Mouse (Mus musculus) urinary bladder, postnatal 25 days (tissue): ENCODE data around the gene Rbmx.

Source experiments
- DNase-seq: peaks from one replicate; pipeline ENCODE4 v3.0.0; 2022; ENCODE audit warnings: low spot score

The Rbmx gene

DNA sequence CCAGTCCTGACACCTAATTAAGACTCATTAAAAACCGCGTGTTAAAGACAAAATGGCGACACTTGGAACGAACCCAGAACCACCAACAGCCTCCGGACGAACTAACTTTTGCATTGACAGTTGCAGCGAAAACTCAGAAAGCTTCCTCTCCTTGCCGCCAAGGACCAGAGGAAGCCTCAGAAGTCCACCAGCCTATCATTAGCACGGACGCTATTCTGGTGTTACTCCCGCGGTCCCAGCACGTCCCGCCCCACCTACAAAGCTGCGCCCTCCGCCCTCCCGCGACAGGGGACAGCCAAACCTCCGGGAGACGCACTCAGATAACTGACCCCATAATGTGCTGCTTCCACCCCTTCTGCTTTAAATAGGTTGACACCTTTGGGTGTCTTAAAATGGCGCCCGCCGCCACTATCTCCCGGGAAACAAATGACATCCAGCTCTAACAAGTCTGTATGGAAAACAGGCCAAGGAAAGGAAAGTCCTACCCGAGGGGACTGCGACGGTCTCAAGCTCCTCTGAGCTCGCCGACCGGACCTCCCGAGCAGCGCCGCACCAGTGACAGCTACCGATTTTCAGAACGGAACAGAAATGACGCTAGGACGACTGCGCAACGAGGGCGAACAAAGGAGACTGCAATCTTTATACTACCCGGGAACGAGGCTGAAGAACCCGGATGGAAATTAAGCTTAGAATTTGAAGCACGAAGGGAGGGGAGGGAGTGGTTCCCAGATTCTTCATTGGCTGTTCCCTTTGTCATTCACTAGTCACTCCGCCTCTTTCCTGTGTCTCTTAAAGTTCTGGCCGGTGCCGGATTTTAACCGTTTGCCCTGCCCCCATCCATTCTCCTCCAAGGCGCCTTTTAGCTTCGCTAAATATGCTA, at the start of gene Rbmx:
Gene Rbmx (minus strand): TSS at position 670 of the 880 bp plus-strand sequence.
- DNase-seq, result peak; percentile 64

GRCm38 (mm10) chrX:57433897-57434296, 41.1 kb upstream of the Rbmx start:
- DNase-seq, result no peak

DNA sequence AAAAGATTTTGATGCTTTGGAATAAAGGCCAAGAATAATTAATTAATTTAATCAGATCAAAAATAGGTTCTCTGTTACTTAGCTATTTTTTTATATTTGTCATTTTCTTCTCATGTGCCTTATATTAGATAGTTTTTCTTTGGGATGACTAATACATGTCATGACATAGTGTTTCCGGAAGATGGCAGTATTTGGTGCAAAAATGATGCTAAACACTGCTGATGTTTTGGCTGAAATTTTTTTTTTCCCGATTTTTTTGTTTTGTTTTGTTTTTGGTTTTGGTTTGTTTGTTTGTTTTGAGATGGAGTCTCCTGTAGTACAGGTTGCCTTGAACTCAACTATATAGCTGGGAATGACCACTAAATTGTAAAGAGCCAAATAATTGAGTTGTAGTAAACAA, 38.8 kb upstream of the Rbmx start:
- DNase-seq, result no peak

DNA sequence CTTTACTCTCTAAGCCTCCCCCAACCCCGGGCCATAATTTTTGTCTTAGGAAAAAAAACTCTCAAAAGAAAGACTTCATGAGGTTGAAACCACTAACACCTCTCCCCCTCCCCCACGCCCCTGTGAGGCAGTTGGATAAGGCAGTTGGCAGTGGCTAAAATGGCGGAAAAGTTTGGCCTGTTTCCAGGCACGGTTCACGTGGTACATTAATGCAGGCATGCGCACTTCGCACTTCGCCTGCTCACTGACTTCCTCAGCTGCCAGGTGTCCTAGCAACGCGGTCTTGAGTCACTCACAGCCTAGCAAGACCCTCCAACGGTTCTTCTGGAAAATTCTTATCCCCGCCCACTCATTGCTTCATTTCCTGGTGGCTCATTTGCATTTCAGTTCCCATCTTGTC, 15.9 kb upstream of the Rbmx start, which contains the start of gene Gm364:
Gene Gm364 (plus strand): TSS at position 386 of the 400 bp plus-strand sequence.
- no peak for DNase-seq

DNA sequence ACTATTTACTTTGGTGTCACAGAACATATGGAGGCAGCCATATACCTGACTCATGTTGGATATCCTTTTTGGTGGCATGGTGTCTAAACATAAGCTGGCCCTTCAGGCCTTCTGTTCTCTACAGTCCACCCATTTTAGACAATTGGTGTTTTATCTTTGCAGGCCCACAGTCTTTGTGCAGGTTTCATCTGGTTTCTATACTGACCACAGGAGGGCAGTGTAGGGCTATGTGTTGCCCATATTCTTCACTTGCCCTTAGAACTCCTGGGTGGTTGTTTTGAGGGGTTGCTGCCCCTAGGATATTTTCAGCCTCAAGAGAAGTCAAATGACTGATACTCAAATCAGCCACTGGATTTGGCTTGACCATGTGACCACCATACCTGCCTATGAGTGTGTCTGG, 10.8 kb upstream of the Rbmx start:
- DNase-seq, result no peak

DNA sequence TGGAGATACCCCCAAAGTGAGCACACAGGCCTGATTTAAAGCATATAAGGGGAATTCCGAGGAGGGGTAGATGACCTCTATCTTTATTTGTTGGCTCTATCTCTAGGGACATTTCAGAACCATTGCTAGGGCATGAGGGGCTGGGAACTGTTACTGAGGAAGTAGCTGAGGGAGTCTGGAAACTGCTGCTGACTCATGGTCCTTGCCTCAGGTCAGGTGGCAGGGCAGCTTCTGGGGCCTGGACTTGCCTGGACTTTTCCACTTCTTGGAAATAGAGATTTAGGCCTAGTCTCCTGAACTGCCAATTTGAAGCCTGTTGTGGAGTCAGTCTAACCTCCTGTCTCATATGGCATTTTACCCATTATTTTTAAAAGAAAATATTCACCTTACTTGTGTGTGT, 8.6 kb upstream of the Rbmx start:
- no peak for DNase-seq

GRCm38 (mm10) chrX:57393412-57393811, 576 bp upstream of the Rbmx start:
- no peak for DNase-seq

- no peak for DNase-seq
Observed at GRCm38 (mm10) chrX:57380915-57381314, 11.9 kb downstream of the Rbmx start.

GRCm38 (mm10) chrX:57378579-57378978, 14.3 kb downstream of the Rbmx start:
- DNase-seq, result no peak

- no peak for DNase-seq
Observed at GRCm38 (mm10) chrX:57377096-57377495, 15.7 kb downstream of the Rbmx start.

DNA sequence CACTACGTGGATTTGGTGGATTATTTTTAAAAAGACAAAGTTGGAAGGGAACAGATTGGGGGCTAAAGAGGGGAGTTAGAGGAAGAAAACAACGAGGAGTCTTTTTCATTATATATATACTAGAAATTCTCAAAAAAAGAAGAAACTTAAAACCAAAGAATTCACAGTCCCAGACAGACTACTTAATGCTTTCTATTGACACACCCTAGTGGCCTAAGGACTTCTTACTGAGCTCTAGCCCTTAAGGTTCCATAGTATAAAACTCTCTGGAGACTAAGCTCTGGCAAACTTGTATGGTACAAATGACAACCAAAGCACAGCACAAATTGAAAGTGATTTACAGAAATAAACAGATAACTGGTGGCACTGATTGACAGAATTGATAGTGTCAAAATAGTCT, 18.8 kb downstream of the Rbmx start:
- no peak for DNase-seq

DNA sequence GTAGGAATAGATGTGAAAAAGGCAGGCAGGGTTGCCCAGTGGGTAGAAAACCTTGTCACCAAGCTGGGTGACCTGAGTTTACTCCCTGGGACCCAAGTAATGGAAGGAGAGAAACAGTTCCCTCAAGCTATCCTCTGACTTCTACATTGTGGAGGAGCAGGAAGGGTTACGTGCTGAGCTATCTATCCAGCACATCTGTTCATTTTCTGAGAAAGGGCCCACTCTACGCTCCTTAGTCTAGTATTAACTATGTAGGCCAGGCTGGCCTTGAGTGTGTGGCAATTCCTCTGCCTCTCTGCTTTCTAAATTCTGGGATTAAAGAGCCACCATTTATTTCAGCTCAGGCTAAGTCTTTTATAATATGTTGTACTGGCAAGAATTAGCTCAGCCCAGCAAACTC, 19.3 kb downstream of the Rbmx start:
- no peak for DNase-seq

DNA sequence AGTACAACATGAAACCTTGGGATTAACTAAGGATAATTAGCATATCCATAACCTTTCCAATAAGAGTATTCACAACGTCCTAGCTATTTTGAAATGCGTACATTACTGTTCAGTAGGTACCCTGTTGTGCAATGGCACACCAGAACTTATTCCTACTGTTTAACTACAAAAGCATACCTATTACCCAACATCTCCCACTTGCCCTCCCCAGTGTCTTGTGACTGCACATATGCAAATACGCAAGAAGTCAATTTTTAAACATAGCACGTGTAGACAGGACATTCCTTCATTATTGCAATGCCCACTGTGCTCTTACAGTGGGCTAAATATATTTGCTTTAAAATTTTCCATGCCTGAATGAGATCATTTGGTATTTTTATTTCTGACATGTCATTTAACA, 19.9 kb downstream of the Rbmx start:
- DNase-seq, result no peak

GRCm38 (mm10) chrX:57364891-57365569, 27.8 kb downstream of the Rbmx start:
- no peak for DNase-seq

DNA sequence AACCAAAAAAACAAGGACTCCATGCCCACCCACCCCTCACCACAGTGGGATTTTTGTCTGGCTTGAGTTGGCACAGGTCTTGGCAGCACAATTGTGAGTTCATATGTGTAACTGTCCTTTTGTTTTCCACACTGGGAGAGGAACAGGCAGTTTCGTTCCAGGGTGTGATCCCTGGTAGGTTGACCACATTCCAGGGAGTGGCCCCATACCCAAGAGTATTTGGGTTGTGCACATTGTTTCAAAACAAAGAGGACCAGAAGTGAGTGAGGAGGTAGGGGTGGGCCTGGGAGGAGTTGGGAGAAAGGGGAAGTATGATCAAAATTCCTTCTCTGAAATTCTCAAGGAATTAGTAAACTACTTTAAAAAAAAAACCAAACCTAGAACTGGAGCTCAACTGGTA, 33.5 kb downstream of the Rbmx start:
- no peak for DNase-seq

GRCm38 (mm10) chrX:57339220-57339619, 53.6 kb downstream of the Rbmx start:
- DNase-seq, result no peak

DNA sequence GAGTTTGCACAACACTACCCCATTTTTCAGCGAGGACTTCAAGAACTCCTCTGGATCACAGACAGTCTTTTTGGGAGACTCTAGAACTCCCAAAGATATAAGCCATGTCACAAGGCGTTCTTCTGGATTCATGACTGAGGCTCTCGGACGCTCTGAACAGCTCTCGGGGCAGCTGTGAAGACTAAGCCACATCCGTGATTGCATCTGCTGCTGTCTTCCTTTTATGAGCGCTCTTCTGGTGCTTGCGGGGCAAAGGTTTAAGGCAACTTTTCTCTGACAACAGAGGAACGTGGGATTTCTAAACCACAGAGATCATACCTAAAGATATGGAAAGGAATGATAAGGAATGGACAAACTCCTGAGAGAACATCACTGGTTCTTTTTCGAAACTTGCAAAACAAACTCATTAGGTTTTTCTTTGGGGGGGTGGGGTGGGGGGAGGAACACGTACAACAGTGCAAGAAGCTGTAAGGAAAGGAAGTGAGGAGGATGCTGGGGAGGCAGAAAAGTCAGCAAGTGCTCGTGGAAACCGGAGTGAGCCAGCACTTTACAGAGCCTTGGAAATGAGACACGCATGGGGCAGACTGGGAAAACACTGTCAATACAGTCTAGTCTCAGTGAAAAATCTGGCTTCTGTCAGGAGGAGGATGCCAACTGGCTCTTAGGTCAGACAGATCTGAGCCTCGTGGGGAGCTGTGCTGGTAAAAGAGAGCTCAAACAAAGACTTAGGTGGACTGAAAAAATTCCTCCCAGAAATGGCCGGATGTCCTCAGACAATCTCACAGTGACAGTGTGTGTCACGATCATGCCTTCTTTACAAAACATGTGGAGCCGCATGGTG, 54.2 kb downstream of the Rbmx start, which contains the start of gene Arhgef6:
Gene Arhgef6 (minus strand): TSS at position 359 of the 841 bp plus-strand sequence.
- no peak for DNase-seq

- no peak for DNase-seq
Observed at GRCm38 (mm10) chrX:57337582-57337981, 55.3 kb downstream of the Rbmx start.

DNA sequence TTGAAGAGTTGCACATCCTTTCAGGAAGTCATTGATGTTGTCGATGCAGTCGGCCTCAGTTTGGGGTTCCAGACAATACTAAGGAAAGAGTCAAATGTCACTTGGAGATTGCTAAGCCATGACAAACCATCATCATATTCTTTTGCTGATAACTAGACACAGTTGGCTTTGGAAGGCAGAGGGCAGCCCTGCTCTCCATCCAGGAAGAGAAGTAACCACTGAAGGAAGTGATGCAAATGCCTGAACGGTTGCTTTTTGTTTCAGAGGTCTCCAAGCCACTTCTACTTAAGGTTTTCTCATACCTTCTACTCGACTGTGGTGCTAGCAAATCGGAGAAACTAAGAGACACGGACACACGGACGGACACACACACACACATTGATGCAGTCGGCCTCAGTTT, 55.9 kb downstream of the Rbmx start:
- DNase-seq, result no peak

- DNase-seq, result no peak
Observed at GRCm38 (mm10) chrX:57335313-57335712, 57.5 kb downstream of the Rbmx start.
